Mouse (Mus musculus): ENCODE results near the gene Fam172a.

GRCm38 (mm10) chr13:78100664-78101063, 398.8 kb downstream of the Fam172a start:
- no peak for TF ChIP-seq CTCF (IDR thresholded peaks at IDR 0.05; ENCODE audit: insufficient read depth, low read length)
- TF ChIP-seq POLR2A (IDR thresholded peaks at IDR 0.05; ENCODE audit: borderline replicate concordance, extremely low read depth, low read depth, low read length) = no peak

Measured in lung, adult 2 months (tissue).